Mouse (Mus musculus) gastrocnemius, postnatal 4 days (tissue): ENCODE results near the gene Ctnnbip1. TPM values are rescaled to one million over a fixed set of nuclear protein-coding genes. Genes with fewer than 3 reads are reported as not detected.
"Not testable (repeated sequence)": the region's sequence is repeated elsewhere in the genome, so short reads cannot be mapped to it uniquely, and the experiment has no call there.

Source experiments
- DNase-seq, 2 experiments: peaks; one replicate each; pipeline ENCODE4 v3.0.0; 2021 to 2022; ENCODE audit warnings: low spot score in 2 of 2, mixed read lengths in 2 of 2
- microRNA-seq: library from miRNA; unstranded; fragments of <30 nt; microRNA quantifications from one replicate; pipeline ENCODE4 v1.2.0, GENCODE M21; 2021
- total RNA-seq, 2 experiments: library from RNA; stranded (reverse); gene quantifications; 2 replicates each; pipeline ENCODE4 v1.2.3; 2021

The Ctnnbip1 gene
- total RNA-seq, 2 experiments from 2014 or later: 93.5 to 100 TPM

GRCm38 (mm10) chr4:149613497-149613896, 95.5 kb downstream of the Ctnnbip1 start:
- DNase-seq: not testable (repeated sequence)

- DNase-seq: no peak
Measured at GRCm38 (mm10) chr4:149614869-149615268, 96.8 kb downstream of the Ctnnbip1 start.

Small RNAs within 50 kb of the gene (microRNA-seq; reads per million reads assigned to microRNA genes)
- not detected for gene Mir5616

Other genes with a start within 250 kb of the Ctnnbip1 start
- gene Kif1b, start 210.5 kb upstream of the Ctnnbip1 start, total RNA-seq: 100 to 1,000 TPM; 266 to 283 TPM
- gene Ube4b, start 91.5 kb upstream of the Ctnnbip1 start, total RNA-seq: 10 to 100 TPM; 77.9 to 86.7 TPM
- gene Rbp7, start 63.3 kb upstream of the Ctnnbip1 start, total RNA-seq: 10 to 100 TPM; 11.0 to 13.5 TPM
- not detected for gene Tmem274, start 40.9 kb upstream of the Ctnnbip1 start, total RNA-seq
- gene Nmnat1, start 33.0 kb upstream of the Ctnnbip1 start, total RNA-seq: 10 to 100 TPM; 12.9 to 13.0 TPM
- 10 to 100 TPM; 25.0 to 27.6 TPM for gene Lzic, start 33.0 kb upstream of the Ctnnbip1 start, total RNA-seq
- 10 to 100 TPM; 78.9 to 80.6 TPM for gene Clstn1, start 68.2 kb downstream of the Ctnnbip1 start, total RNA-seq
- gene Pik3cd, start 184.3 kb downstream of the Ctnnbip1 start, total RNA-seq: 10 to 100 TPM in 1 of 2 experiments, 1 to 10 TPM in 1; 8.7 to 11.7 TPM
- gene Tmem201, start 219.8 kb downstream of the Ctnnbip1 start, total RNA-seq: 10 to 100 TPM; 60.5 to 67.7 TPM